Mouse (Mus musculus) B cell, adult 62 days (primary cell): Measurements from ENCODE around the gene Midn. TPM values are rescaled to one million over a fixed set of nuclear protein-coding genes. Genes with fewer than 3 reads are reported as not detected.

ENCODE experiments used
- total RNA-seq: library from RNA; stranded (reverse); gene quantifications from 4 replicates; pipeline ENCODE4 v1.2.4, GENCODE M21; 2023

Midn gene
- 142 to 170 TPM (median 154 TPM) in 4 replicates for total RNA-seq

DNA sequence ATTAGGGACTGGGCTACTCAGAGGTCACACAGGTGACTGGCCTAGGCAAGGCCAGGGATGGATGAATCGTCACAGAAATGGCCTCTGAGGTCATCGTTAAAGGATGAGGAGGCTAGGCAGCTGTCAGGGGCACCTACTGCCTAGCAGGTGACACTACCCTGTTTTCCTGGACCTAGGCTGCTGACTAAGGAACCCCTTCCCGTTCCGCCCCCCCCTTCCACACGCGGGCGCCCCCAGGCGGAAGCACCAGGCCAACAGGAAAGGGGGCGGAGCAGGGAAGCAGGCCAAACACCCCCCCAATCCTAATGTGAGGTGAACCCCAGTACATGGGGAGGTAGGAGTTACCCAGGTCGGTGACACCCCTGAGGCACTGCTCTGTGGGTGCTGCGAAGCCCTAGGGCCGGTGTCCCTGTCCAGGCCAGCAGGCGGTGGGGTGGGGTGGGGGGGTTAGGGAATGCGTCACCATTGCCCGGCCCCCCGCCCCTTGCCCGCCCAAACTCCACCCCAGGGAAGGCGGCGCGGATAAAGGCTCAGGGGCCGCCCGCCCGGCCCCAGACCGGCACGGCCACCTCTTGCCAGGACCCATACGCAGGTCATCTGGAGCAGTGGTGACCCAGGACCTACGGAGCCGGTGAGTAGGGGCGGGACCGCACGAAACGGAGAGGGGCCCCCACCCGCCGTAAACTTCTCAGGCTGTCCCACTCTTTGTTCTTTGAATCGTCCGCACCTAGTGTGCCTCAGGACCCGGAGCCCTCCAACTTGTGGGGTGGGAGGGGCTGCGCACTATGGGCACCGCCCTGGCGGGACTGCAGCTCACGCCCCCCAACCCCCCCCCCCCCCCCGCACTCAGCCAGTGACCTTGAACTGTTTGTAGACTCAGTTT, at the start of gene Midn:
Midn (plus strand) TSS at position 554 of the 883 bp plus-strand sequence.

DNA sequence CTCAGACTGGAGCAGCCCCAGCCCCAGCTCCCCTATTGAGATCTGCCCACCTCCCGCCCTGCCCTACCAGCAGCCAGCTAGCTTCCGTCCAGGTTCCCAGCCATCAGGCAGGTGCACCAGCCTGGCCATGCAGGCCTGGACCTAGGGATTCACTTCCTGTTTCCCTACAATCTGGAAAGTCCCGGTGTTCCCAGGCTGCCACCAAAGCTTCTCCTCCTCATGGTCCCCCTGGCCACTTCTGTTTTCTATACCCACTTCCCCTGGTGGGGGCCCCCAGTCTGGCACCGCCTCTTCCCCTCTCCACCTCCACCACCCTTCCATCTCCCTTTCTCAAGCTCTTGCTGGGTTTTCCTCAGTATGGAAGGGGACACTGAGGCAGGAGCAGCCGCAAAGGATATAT, 42.6 kb upstream of the Midn start, which contains the start of gene Sbno2:
Sbno2 (minus strand) TSS at position 112 of the 400 bp plus-strand sequence.

DNA sequence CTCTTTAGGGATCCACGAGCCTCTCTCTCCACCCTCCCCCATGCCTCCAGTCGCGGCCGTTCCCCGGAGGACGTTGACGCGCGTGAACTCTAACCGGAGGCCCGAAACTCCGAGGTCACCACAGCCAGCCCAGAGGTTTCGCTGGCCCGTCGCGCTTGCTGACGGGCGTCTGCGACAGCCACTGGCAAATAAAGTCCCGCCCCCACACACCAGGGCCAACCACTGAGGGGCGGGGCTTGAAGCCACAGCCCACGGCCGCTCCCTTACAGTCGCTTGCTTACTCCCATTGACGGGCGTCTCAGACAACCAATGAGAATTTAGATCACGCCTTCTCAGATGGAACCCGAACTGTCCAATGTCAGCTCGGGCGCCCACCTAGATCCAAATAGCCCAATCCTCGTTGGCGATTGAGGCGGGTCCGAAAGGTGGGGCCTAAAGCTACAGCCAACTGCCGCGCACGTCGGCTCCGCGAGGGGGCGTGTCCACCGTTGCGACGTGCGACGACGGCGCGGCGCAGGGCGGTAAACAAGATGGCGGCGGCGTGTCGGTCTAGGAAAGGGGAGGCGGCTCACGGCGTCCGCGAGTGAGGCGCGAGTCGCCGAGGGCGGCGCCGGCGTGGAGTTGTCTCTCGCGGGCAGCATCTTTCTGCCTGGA, 32.7 kb upstream of the Midn start, which contains the start of gene Stk11:
Stk11 (plus strand) TSS at position 514 of the 654 bp plus-strand sequence.

DNA sequence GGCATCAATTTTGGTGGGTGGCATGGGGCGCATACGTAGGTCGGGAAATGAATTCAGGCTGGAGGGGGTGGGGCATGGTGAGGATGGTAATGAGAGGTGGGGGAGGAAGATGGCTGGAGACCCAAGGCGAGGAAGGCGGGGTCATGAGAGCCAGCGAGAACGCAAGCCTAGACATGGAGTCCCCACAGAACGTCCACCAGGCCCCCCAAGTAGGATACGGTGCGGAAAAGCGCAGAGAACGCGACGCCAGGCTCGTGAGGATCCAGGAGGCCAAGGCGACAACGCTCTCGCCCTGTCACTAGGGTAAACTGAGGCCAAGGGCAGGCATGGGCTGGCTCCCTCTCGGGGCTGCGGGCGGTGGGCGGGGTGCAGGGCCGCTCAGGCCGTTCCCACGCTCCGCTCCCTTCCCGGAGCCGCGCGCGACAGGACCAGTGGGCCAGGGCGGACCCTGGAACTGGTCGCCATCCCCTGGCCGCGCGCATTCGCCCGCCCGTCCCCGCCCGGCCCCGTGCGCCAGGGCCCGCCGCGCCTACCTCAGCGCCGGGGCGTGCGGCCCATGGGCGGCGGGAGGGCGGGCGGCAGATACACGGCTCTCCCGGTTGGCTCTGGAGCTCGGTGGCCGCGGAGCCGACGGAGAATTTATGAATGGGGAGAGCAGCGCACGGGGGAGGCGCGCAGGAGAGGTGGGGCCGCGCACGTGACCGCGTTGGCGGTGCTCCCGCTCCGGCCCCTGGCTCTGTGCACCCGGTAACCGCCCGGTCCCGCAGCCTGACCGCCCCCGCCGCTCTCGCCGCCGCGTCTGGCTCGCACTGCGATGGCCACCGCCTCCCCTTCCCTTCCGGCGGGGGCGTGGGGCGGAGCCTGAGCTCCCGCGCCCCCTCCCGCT, 9.3 kb upstream of the Midn start, which contains the start of gene Atp5d:
Atp5d (plus strand) TSS at position 80 of the 886 bp plus-strand sequence.

DNA sequence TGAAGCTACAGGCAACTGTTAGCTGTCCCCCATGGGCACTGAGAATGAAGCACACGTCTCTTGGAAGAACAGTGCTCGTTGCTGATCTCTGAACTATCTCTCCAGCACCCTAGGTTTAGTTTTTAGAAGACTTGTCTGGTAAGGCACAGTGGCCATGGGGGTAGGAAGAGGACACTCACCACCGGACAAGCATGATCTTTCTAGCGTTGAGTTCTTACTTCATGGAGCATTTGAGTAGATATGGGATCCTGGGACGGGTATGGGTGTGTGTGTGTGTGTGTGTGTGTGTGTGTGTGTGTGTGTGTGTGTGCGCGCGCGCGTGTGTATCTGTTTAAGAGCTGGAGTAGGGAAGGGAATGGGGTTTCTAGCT, 7.4 kb upstream of the Midn start, which contains the start of gene Cbarp:
Cbarp (minus strand) TSS at position 170 of the 370 bp plus-strand sequence.

DNA sequence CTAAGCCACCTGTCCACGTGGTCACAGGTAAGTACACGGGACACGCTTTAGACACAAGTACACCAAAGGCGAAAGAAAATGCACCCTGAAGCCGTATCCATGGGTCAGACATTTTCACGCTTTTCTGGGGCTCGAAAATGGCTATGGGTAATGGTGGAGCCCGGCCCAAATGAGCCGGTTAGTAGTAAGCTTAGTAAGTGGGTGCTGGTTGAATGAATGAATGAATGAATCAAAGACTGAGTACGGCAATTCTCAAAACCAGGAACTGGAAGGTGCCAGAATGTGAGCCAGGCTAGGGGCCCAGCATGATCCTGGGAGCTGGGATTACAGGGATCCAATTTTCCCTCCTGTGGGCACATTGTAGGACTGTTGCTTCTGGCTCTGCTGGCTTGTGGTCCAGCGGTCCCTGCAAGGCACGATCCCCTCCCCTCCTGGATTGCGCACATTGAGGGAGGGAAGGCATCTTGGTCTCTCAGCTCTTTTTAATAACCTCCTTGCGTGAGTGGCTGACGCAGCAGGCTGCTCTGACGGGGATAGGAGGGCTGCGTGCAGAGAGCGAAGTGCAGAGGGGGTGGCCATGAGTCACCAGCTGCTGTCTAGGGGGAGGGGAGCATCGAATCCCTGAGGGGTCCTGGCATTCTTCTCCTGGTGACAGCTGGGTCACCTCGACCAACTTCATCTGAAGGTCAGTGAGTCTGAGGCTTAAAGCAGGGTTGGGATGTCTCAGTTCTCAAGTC, 17.5 kb downstream of the Midn start, which contains the start of gene Cirbp:
Cirbp (plus strand) TSS at position 594 of the 737 bp plus-strand sequence.

DNA sequence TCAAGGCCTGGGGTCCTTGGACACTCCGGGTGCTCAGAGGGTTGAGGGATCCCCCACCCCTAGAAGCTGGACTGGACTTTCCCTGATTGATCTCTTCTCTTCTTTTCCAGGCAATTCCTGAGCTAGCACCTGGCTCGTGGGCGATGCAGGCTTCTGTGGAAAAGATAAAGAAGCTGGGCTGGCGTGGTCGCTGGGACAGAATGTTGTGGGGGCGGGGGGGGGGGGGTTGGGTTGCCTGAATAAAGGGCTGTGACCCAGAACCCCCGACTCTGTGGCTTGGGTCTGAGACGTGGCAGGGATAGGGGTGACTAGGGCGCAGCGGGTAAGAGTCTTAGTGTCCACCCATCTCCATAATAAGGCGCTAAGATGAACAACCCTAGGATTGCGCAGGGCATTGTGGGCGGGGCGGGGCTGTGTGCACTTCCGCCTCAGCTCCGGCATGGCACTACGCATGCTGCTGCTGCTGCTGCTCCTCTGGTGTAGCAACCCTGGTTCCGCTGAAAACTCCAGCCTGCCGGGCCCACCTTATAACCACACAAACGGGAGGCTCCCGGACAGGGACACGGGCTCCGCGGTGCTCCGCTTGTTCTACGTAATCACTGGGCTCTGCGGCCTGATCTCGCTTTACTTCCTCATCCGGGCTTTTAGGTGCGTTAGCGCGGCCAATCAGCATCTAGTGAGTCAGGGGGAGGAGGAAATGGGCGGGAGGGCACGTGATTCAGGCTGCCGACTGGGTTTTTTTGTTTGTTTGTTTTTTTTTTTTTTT, 24.6 kb downstream of the Midn start, which contains the start of gene 1600002K03Rik:
1600002K03Rik (plus strand) TSS at position 418 of the 766 bp plus-strand sequence.

DNA sequence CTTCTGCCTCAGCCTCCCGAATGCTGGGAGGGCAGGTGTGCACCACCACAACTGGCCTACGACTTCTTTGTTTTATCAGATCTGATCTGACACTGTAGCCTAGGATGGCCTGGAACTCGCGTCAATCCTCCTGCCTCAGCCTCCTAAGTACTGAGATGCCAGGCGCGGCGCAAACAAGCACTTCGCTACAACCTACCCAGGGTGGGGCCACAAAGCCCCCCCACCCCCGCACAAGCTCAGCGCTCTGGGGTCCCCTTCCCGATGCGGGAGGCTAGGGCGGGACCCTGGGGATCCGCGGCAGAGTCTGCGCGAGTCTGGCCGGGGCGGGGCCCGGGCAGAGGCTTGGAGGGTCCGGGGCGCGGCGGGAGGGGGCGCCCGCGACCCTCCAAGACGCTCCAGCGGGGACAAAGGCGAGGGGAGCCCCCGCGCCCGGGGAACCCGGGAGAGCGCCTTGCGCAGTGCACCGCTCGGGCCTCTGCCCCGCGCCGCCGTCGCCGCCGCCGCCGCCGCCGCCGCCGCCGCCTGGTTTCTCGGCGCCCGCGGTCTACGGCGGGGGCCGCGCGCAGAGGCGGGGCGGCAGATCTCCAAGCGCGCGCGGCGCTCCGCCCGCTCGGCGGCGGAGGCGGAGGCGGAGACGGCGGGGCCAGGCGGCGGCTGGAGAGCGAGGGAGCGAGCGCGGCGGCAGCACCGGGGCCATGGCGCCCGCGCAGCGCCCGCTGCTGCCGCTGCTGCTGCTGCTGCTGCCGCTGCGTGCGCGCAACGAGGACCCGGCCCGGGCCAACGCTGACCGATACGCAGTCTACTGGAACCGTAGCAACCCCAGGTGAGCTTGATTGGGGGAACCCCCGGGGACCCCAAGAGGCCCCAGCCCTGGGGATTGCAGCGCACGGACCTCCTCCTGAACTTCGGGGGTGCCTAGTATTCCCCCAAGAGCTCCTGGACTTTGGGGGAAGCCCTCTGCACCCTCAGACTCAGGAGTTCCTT, 31.3 kb downstream of the Midn start, which contains the start of gene Efna2:
Efna2 (plus strand) TSS at position 415 of the 984 bp plus-strand sequence.

Other genes starting within 250 kb of the Midn start
- 78.8 to 89.5 TPM (median 83.7 TPM) in 4 replicates for gene Med16, start 239.3 kb upstream of the Midn start, total RNA-seq
- not detected in 4 replicates for gene Gm26602, start 237.4 kb upstream of the Midn start, total RNA-seq
- gene Kiss1r, start 231.3 kb upstream of the Midn start, total RNA-seq, result 0.39 to 0.63 TPM (median 0.47 TPM) in 4 replicates
- gene R3hdm4, start 227.1 kb upstream of the Midn start, total RNA-seq, result 94.1 to 105 TPM (median 98.7 TPM) in 4 replicates
- gene Arid3a, start 221.2 kb upstream of the Midn start, total RNA-seq, result 32.5 to 39.9 TPM (median 35.7 TPM) in 4 replicates
- gene Wdr18, start 188.1 kb upstream of the Midn start, total RNA-seq, result 46.0 to 52.3 TPM (median 48.3 TPM) in 4 replicates
- not detected in 4 replicates for gene Grin3b, start 177.6 kb upstream of the Midn start, total RNA-seq
- 163 to 175 TPM (median 163 TPM) in 4 replicates for gene Tmem259, start 163.9 kb upstream of the Midn start, total RNA-seq
- gene Cnn2, start 159.7 kb upstream of the Midn start, total RNA-seq, result 329 to 335 TPM (median 331 TPM) in 4 replicates
- 51.7 to 55.6 TPM (median 53.3 TPM) in 4 replicates for gene Abca7, start 151.8 kb upstream of the Midn start, total RNA-seq
- gene Arhgap45, start 131.6 kb upstream of the Midn start, total RNA-seq, result 482 to 540 TPM (median 503 TPM) in 4 replicates
- 82.2 to 90.7 TPM (median 85.7 TPM) in 4 replicates for gene Polr2e, start 108.5 kb upstream of the Midn start, total RNA-seq
- gene Gpx4, start 101.1 kb upstream of the Midn start, total RNA-seq, result 108 to 159 TPM (median 123 TPM) in 4 replicates
- 116 to 127 TPM (median 121 TPM) in 4 replicates for gene Sbno2, start 42.7 kb upstream of the Midn start, total RNA-seq
- gene Stk11, start 32.5 kb upstream of the Midn start, total RNA-seq, result 170 to 186 TPM (median 178 TPM) in 4 replicates
- gene Atp5d, start 9.6 kb upstream of the Midn start, total RNA-seq, result 168 to 193 TPM (median 182 TPM) in 4 replicates
- gene Cbarp, start 7.4 kb upstream of the Midn start, total RNA-seq, result 7.3 to 8.8 TPM (median 7.8 TPM) in 4 replicates
- 214 to 244 TPM (median 231 TPM) in 4 replicates for gene Cirbp, start 17.7 kb downstream of the Midn start, total RNA-seq
- 12.6 to 18.2 TPM (median 14.1 TPM) in 4 replicates for gene 1600002K03Rik, start 24.7 kb downstream of the Midn start, total RNA-seq
- gene Efna2, start 31.2 kb downstream of the Midn start, total RNA-seq, result not detected in 4 replicates
- 55.6 to 64.3 TPM (median 56.8 TPM) in 4 replicates for gene Mum1, start 78.2 kb downstream of the Midn start, total RNA-seq
- 80.4 to 105 TPM (median 90.1 TPM) in 4 replicates for gene Ndufs7, start 100.8 kb downstream of the Midn start, total RNA-seq
- gene Gamt, start 112.7 kb downstream of the Midn start, total RNA-seq, result 1.7 to 2.7 TPM (median 2.4 TPM) in 4 replicates
- gene Dazap1, start 113.2 kb downstream of the Midn start, total RNA-seq, result 143 to 153 TPM (median 147 TPM) in 4 replicates
- gene Rps15, start 144.2 kb downstream of the Midn start, total RNA-seq, result 2,767 to 2,923 TPM (median 2,836 TPM) in 4 replicates
- 0.16 to 0.32 TPM (median 0.26 TPM) in 4 replicates for gene Apc2, start 147.7 kb downstream of the Midn start, total RNA-seq
- gene 2310011J03Rik, start 172.3 kb downstream of the Midn start, total RNA-seq, result 19.7 to 26.5 TPM (median 23.9 TPM) in 4 replicates
- 0.52 to 1.6 TPM (median 1.2 TPM) in 4 replicates for gene Pcsk4, start 181.2 kb downstream of the Midn start, total RNA-seq
- 0.48 TPM in 1 of 4 replicates, not detected in the others for gene Reep6, start 181.7 kb downstream of the Midn start, total RNA-seq
- gene Adamtsl5, start 200.1 kb downstream of the Midn start, total RNA-seq, result not detected in 4 replicates
- not detected in 4 replicates for gene Plk5, start 208.2 kb downstream of the Midn start, total RNA-seq
- 6.8 to 10.3 TPM (median 7.9 TPM) in 4 replicates for gene Mex3d, start 239.4 kb downstream of the Midn start, total RNA-seq